Mouse (Mus musculus): Measurements from ENCODE around the gene Mmd. TPM values are rescaled to one million over a fixed set of nuclear protein-coding genes. Genes with fewer than 3 reads are reported as not detected.
A peak's percentile ranks its signal among the peaks of the same experiment; 100 is the strongest.

The Mmd gene
- polyA plus RNA-seq (2015; fragmentation: Nextera tagmentation; extraction: Ambion mirVana): 41.6 and 42.0 TPM in 2 replicates

DNA sequence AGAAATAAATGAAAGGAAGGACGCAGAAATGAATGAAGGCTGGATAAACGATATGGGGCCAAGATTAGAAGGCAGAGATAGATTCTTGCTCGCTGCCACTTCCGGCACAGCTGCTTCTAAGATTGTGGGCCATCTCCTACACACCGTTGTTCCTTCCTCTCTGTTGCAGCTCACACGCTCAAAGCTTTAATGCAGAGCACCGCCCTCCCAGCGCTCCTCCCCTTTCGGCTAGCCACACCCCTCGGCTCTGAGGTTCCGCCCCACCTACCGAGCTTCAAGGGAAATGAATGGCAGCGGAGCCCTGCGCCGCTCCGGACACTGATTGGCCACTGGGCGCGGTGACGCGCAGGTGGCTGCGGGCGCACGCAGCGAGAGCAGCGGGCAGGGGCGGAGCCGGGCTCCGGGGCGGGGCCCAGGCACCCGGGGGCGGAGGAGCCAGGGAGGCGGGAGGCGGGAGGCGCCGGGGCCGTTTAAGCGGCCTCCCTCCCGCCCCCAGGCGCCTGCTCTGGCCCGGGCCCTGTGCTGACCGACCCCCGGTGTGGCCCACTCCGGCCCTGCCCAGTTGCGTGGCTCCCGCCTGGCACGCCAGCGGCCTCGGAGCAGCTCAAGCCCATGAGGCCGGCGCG, at the start of gene Mmd:
Mmd (plus strand) TSS at position 432 of the 626 bp plus-strand sequence.
- Histone ChIP-seq H3K9ac (peak within 1 kb of the TSS; percentile 96), H3K36me3 (no peaks in the 10 kb centered on the region), H3K27ac (replicated peaks) (peak within 1 kb of the TSS; percentile 88), H3K4me1 (peaks cover 35% of the 10 kb centered on the region), H3K9me3 (replicated peaks) (no peaks in the 10 kb centered on the region), H3K4me3 (replicated peaks) (peak within 1 kb of the TSS; percentile 91), H3K4me2 (replicated peaks) (peak within 1 kb of the TSS; percentile 73), H3K27me3 (no peaks in the 10 kb centered on the region)
- WGBS: under 1% methylated on average over 47 of the region's 51 CpGs
- ATAC-seq (ENCODE audit: insufficient number of reproducible peaks, low FRiP score, low TSS enrichment, low read depth): peak; percentile 100

DNA sequence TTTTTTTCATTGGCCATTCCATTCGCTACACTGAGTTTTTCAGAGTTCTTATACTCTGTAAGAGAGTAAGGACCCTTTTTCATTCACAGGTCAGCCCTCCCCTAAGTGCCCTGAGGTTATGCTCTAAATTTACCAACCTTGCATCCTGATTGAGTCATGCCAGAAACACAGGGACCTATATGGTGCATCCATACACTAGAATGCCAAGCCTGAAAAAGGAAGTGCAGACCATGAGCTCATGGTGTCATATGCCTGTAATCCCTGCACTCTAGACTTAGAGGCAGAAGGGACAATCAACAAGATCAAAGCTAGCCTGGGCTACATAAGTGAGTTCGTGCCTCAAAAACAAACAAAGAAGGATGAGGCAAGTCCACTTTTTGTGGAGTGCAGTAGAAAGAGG, 48.4 kb upstream of the Mmd start:
- WGBS: 88% methylated on average over 2 of the region's 2 CpGs
- H3K4me1 ChIP-seq: peaks cover 7% of the 10 kb centered on the region; the same call in 1 of the 2 replicates
- no peak for ATAC-seq (ENCODE audit: insufficient number of reproducible peaks, low FRiP score, low TSS enrichment, low read depth)

DNA sequence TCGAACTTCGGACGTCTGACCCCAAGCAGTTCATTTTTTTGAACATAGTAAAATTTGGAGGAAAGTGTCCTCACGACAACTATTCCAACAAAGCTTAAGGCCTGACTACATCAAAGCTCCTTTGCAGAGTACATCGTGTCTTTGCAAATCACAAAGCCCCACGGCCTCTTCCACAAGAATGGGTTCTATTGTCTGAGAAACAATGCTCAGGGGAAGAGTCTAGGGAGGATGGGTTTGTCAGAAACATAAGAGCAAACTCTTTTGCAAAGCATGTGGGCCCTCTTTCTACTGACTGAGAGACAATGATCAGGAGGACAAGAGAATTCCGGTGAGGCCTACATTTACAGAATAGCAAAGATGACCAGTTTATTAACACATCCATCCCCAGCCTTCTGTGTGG, 35.0 kb upstream of the Mmd start:
- ATAC-seq (ENCODE audit: insufficient number of reproducible peaks, low FRiP score, low TSS enrichment, low read depth): no peak

More for the DNA sequence above, 48.4 kb upstream of the Mmd start:
- Histone ChIP-seq H3K4me3 (replicated peaks) (no peak overlapping the region), H3K4me2 (replicated peaks) (no peak overlapping the region), H3K9me3 (replicated peaks) (no peaks in the 10 kb centered on the region), H3K27ac (replicated peaks) (no peak overlapping the region), H3K27me3 (no peaks in the 10 kb centered on the region), H3K9ac (no peak overlapping the region), H3K36me3 (no peaks in the 10 kb centered on the region)

DNA sequence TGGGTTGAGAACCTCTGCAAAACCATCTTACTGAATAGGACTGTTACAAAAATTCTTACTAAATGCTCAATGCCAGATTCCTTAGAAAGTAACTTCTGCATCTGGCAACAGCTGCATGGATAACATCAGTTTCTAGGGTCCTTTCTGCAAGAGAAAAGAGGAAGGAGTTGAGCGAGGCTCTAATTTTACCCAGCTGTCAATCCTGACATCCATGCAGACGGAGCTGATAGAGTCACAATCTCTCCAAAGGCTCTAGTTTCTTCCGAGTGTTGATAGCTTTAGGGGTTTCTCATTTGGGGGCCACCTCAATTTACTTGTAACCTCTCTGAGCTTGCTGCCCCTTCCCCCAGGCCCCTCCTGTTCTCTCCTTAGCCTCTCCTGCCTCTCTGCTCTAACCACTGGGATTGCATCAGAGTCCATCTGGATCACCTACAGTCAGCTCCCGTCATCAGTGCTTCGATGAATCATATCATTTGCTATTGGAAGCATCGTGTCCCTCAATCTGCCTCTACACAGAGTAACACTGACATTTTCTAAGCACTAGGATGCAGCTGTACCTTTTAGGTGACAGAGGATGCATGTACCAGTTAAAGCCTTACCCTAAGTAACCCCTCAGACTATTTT, 29.1 kb upstream of the Mmd start:
- no peaks in the 10 kb centered on the region for H3K27me3 ChIP-seq
- H3K36me3 ChIP-seq: no peaks in the 10 kb centered on the region
- no peak overlapping the region for H3K4me3 ChIP-seq (replicated peaks)
- H3K27ac ChIP-seq (replicated peaks): no peak overlapping the region
- H3K4me2 ChIP-seq (replicated peaks): no peak overlapping the region
- peaks cover 11% of the 10 kb centered on the region for H3K4me1 ChIP-seq
- ATAC-seq (ENCODE audit: insufficient number of reproducible peaks, low FRiP score, low TSS enrichment, low read depth): no peak
- no peaks in the 10 kb centered on the region for H3K9me3 ChIP-seq (replicated peaks)
- no peak overlapping the region for H3K9ac ChIP-seq
- 39% methylated on average over 6 of the region's 6 CpGs for WGBS

More for the DNA sequence above, 35.0 kb upstream of the Mmd start:
- Histone ChIP-seq H3K36me3 (no peaks in the 10 kb centered on the region), H3K9me3 (replicated peaks) (no peaks in the 10 kb centered on the region), H3K4me2 (replicated peaks) (no peak overlapping the region), H3K4me1 (no peaks in the 10 kb centered on the region), H3K4me3 (replicated peaks) (no peak overlapping the region), H3K27me3 (no peaks in the 10 kb centered on the region), H3K9ac (no peak overlapping the region), H3K27ac (replicated peaks) (no peak overlapping the region)
- WGBS: 70% methylated on average over 7 of the region's 7 CpGs

DNA sequence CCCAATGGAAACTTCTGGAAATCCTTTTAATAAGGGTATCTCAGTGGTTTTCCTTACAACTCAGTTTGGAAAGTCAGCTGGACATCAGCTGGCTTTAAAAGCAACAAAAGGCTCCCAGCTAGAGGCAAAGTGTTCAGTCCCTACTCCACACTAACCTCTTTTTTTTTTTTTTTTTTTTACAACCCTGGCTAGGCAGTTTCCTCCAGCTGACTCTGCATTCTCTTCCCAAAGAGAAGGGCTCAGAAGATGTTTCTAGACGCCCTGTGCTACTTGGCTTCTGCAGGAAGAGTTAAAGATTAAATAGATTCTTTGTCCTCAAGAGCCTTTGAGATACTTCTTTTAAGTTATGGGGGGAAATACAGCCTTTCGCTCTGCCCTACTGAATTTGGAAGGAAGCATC, 28.5 kb upstream of the Mmd start:
- ATAC-seq (ENCODE audit: insufficient number of reproducible peaks, low FRiP score, low TSS enrichment, low read depth): no peak
- no peaks in the 10 kb centered on the region for H3K36me3 ChIP-seq
- WGBS: 15% methylated on average over 2 of the region's 2 CpGs
- no peak overlapping the region for H3K9ac ChIP-seq
- no peaks in the 10 kb centered on the region for H3K27me3 ChIP-seq
- no peak overlapping the region for H3K4me2 ChIP-seq (replicated peaks)
- H3K27ac ChIP-seq (replicated peaks): no peak overlapping the region
- H3K4me3 ChIP-seq (replicated peaks): no peak overlapping the region
- H3K4me1 ChIP-seq: peaks cover 14% of the 10 kb centered on the region
- H3K9me3 ChIP-seq (replicated peaks): no peaks in the 10 kb centered on the region

DNA sequence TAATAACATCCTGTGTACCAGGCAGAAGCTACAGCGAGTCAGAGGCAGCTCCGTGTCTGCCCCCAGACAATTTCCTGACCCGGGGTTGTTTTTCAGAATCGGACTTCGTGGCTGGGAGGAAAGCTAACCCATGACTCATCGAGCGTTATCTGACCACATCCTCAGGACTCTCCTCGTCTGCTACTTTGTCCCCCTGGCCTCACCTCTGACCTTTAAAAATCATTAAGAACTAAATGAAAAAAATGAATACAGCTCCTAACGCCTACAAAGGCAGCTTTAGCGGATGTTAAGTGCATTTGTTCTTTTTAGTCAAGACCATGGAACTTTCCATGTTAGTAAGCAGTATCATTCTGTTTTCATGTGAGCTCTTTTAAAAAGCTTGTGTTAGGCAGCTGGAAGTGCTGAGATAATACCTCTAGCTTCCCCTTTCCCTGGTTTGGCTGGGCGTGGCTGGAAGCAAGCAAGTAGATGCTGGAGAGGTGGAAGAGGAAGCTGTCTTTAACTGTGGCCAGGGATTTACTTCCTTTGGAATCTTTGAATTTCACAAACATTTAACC, 24.3 kb upstream of the Mmd start:
- Histone ChIP-seq H3K36me3 (no peaks in the 10 kb centered on the region), H3K4me1 (peaks cover 20% of the 10 kb centered on the region), H3K9ac (no peak overlapping the region), H3K4me2 (replicated peaks) (no peak overlapping the region), H3K27me3 (no peaks in the 10 kb centered on the region), H3K4me3 (replicated peaks) (no peak overlapping the region), H3K27ac (replicated peaks) (no peak overlapping the region), H3K9me3 (replicated peaks) (no peaks in the 10 kb centered on the region)
- WGBS: 48% methylated on average over 11 of the region's 11 CpGs
- no peak for ATAC-seq (ENCODE audit: insufficient number of reproducible peaks, low FRiP score, low TSS enrichment, low read depth)

DNA sequence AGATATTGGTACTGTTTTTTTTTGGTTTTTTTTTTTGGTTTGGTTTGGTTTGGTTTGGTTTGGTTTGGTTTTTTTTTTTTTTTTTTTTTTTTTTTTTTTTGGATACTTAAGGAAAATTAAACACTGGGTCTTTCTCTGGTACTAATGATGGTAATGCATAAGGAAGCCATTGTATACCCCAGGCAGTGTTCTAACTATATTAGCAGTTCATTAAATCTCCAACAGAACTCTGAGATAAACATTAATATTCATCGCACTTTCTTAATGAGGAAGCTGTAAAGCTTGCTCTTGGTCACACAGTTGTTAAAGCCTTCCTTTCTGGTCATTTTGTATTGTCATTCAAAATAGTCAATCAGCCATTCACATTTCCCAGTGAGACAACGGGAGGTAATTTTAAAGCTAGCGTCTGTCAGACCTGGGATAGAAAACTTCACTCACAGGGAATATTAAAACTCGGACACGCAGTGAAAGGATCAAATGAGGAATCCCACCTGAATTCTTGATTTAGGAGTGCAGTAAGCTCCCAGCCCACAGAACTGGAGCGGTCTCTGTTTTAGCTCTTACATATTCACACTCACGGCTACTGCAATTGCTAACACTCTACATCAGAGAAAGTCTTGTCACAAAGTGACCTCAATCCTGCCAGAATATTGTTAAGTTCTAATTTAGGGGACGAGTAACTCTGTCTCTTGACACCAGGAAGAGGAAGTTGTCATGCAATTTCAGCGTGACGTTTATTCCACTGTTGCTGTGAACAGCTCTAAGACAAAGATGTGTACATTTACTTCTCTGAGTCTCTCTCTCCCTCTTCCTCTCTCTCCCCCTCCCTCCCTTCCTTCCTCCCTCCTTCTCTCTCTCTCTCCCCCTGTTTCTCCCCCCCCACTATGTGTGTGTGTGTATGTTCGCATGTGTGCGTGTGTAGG, 22.0 kb upstream of the Mmd start:
- WGBS: 63% methylated on average over 12 of the region's 12 CpGs
- ATAC-seq (ENCODE audit: insufficient number of reproducible peaks, low FRiP score, low TSS enrichment, low read depth): no peak

DNA sequence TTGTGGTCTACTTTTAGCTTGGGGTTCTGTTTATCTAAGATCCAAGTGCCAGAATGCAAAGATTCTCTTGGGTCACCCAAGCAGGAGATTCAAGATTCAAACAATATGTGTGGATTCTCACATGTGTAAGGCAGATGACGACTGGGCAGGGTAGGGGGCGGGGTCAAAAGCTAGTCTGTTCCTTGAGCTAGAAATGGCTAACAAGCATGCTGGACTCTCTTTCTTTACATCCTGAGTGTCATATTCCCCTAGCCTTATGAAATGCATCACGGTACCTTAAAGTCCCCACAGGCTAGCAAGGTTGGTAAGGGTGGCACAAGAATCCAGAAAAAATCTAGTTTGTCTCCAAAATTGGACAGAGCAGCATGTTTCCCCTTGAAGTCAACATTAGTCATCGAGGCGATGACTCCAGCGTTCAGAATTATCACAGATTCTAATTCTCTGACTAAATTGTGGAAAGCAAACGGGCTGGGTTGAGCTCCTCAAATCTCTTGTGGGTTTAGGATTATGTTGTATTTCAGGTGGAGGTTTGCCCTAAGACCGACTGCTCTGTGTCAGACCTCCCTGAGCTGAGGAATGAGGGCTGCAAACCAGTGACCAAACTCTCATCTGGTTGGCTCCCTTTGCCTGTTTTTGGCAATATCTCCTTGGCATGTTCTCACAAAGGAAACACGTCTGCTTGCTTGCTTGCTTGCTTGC, 20.9 kb upstream of the Mmd start:
- H3K9me3 ChIP-seq (replicated peaks): no peaks in the 10 kb centered on the region
- H3K4me2 ChIP-seq (replicated peaks): no peak overlapping the region
- no peak overlapping the region for H3K27ac ChIP-seq (replicated peaks)
- WGBS: 67% methylated on average over 9 of the region's 9 CpGs
- no peaks in the 10 kb centered on the region for H3K36me3 ChIP-seq
- H3K4me1 ChIP-seq: peaks cover 18% of the 10 kb centered on the region; the same call in 1 of the 2 replicates
- H3K4me3 ChIP-seq (replicated peaks): no peak overlapping the region
- no peak for ATAC-seq (ENCODE audit: insufficient number of reproducible peaks, low FRiP score, low TSS enrichment, low read depth)
- no peaks in the 10 kb centered on the region for H3K27me3 ChIP-seq
- H3K9ac ChIP-seq: no peak overlapping the region

More for the DNA sequence above, 22.0 kb upstream of the Mmd start:
- Histone ChIP-seq H3K9me3 (replicated peaks) (no peaks in the 10 kb centered on the region), H3K9ac (no peak overlapping the region), H3K4me3 (replicated peaks) (no peak overlapping the region), H3K36me3 (no peaks in the 10 kb centered on the region), H3K4me2 (replicated peaks) (no peak overlapping the region), H3K27me3 (no peaks in the 10 kb centered on the region), H3K27ac (replicated peaks) (peak overlapping the region; percentile 41; the same call in 1 of the 2 replicates), H3K4me1 (peaks cover 18% of the 10 kb centered on the region; the same call in 1 of the 2 replicates)

DNA sequence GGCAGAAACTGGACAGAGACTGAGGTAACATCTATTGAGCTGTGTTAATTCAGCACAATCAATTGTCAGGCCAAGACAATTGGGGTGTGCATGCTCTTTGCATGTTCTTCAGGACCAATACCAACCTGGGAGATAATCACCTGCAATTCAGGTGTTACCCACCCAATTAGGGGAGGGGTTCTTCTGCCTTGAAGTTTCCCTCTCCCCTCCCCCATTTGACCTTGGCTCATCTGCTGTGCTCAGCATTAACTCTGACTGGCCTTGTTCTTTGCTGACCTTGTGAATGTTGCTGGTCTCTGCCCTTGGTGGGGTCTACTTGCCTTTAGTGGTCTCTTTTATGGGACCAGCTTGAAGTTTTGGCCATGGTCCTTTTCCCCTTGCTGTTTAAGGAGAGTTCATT, 19.5 kb upstream of the Mmd start:
- no peaks in the 10 kb centered on the region for H3K27me3 ChIP-seq
- no peaks in the 10 kb centered on the region for H3K9me3 ChIP-seq (replicated peaks)
- H3K9ac ChIP-seq: no peak overlapping the region
- no peak overlapping the region for H3K4me2 ChIP-seq (replicated peaks)
- H3K4me1 ChIP-seq: peaks cover 18% of the 10 kb centered on the region; the same call in 1 of the 2 replicates
- H3K36me3 ChIP-seq: no peaks in the 10 kb centered on the region
- no peak for ATAC-seq (ENCODE audit: insufficient number of reproducible peaks, low FRiP score, low TSS enrichment, low read depth)
- no peak overlapping the region for H3K27ac ChIP-seq (replicated peaks)
- H3K4me3 ChIP-seq (replicated peaks): no peak overlapping the region

DNA sequence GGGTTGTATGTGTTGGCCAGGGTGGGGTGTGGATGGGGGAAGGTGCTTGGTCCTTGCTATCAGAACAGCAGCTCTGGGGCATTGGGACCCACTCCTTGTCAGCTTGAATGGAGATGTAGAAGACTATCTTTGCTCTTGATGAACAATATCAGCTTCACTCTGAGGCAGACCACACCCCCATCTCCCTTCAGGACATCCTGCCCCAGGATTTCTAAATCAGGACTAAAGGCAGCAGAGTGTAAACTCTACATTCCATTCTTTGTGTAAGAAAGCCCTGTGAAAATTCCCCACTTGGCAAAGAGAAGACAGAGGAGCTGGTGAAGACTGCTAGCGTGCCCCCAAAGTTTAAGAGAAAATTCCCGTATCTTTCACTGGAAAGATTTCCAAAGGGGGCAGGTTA, 18.6 kb upstream of the Mmd start:
- Histone ChIP-seq H3K4me2 (replicated peaks) (no peak overlapping the region), H3K27me3 (no peaks in the 10 kb centered on the region), H3K9ac (no peak overlapping the region), H3K4me3 (replicated peaks) (no peak overlapping the region), H3K9me3 (replicated peaks) (no peaks in the 10 kb centered on the region), H3K36me3 (no peaks in the 10 kb centered on the region), H3K4me1 (peaks cover 16% of the 10 kb centered on the region; the same call in 1 of the 2 replicates), H3K27ac (replicated peaks) (0 out of 2 replicates have a peak overlapping the region, but pooled peaks have one; percentile 22)
- no peak for ATAC-seq (ENCODE audit: insufficient number of reproducible peaks, low FRiP score, low TSS enrichment, low read depth)
- WGBS: 50% methylated on average over 2 of the region's 2 CpGs

Data from embryonic facial prominence, embryonic 15.5 days (tissue).